Mouse (Mus musculus) brown adipose tissue, adult 24 weeks (tissue): ENCODE measurements around the gene Elovl3. TPM values are rescaled to one million over a fixed set of nuclear protein-coding genes. Genes with fewer than 3 reads are reported as not detected.
A peak's percentile ranks its signal among the peaks of the same experiment; 100 is the strongest.
"Not testable (repeated sequence)": the region's sequence is repeated elsewhere in the genome, so short reads cannot be mapped to it uniquely, and the experiment has no call there.

Source experiments
- H3K27ac ChIP-seq: fragments of 200-500 bp; replicated peaks from 2 replicates; pipeline ENCODE4 v1.5.1; 2012; ENCODE audit warnings: low read depth, mild to moderate bottlenecking, low read length
- H3K4me1 ChIP-seq: fragments of 200-500 bp; 2 replicates; pipeline ENCODE4 v1.6.1; 2012; ENCODE audit warnings: low read length, mixed read lengths; ENCODE audit not compliant: control insufficient read depth, insufficient read depth, insufficient read length
- H3K4me3 ChIP-seq: fragments of 200-500 bp; 2 replicates; pipeline ENCODE4 v1.5.1; 2012; ENCODE audit warnings: low read depth, mild to moderate bottlenecking, low read length, moderate library complexity; ENCODE audit not compliant: insufficient read depth
- polyA plus RNA-seq: library from polyadenylated mRNA; stranded (reverse); fragments of >200 nt; gene quantifications from 2 replicates; pipeline ENCODE4 v1.2.4, GENCODE M21; 2012; ENCODE audit not compliant: missing spikeins, insufficient read depth, insufficient read length

Gene Elovl3
- polyA plus RNA-seq, 1 experiment: 159 TPM

- Histone ChIP-seq H3K4me1 (peaks cover 10% of the 10 kb centered on the region; the same call in 1 of the 2 replicates), H3K27ac (no peak overlapping the region), H3K4me3 (peak overlapping the region; percentile 51; the same call in 1 of the 2 replicates)
Observed at GRCm38 (mm10) chr19:46149091-46149490, 17.4 kb downstream of the Elovl3 start.

DNA sequence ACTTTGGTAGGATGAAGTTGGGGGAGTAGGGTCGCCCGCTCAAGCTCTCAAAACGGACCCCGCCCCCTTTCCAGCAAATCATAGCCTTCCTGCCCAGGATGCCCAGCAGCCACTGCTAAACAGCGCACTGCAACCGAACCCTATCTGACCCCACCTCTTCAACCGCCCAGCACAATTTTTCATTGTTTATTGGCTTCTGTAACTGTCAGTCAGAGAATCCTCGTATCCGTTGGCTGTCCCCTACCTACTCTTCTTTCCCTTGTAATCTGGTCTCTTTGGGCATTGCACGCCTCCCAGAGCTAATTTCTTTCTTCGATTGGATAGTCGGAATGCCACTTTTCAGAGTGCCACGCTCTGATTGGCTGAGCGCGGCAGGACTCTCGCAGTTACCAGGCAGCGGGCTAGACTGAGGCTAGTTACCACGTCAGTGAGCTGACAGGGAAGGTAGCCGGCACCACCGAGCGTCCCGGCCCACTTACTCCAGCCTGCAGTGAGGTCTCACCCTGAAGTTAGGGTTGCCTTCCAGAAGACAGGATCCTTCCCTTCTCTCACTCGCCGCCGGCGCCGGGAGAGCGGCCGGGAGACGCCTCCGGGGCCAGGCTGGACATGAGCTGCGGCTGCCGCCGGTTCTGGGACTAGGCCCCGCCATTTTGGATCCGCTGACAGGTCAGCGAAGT, 20.6 kb downstream of the Elovl3 start, which contains the start of gene Gbf1:
Gene Gbf1, plus strand, starts transcription at position 383 of the 677 bp plus-strand sequence.
- H3K4me1 ChIP-seq: peaks cover 18% of the 10 kb centered on the region; the same call in 1 of the 2 replicates
- 0 out of 2 replicates have a peak within 1 kb of the TSS, but pooled peaks have one; percentile 26 for H3K27ac ChIP-seq
- H3K4me3 ChIP-seq: peak within 1 kb of the TSS; percentile 84

GRCm38 (mm10) chr19:46165950-46166349, 34.3 kb downstream of the Elovl3 start:
- H3K4me3 ChIP-seq: no peak overlapping the region
- H3K4me1 ChIP-seq: no peaks in the 10 kb centered on the region
- H3K27ac ChIP-seq: no peak overlapping the region

- not testable (repeated sequence) for H3K4me3 ChIP-seq, H3K4me1 ChIP-seq, H3K27ac ChIP-seq
Observed at GRCm38 (mm10) chr19:46167169-46167568, 35.5 kb downstream of the Elovl3 start.

DNA sequence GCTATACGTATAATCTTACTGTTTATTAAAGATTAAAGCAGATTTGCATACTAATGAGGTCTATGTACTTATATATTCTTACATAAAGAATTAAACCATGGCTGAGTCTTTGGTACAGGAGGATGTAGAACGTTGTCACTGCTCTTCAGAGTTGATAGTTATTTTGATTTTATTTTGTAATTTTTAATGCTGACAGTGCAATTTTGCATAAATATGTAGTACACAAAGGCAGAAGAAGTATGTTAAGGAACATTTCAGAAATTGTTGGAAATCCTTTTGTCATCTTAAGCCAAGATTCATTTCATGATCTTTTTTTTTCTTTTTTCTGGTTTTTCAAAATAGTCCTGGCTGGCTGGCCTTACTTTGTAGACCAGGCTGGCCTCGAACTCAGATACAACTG, 37.7 kb downstream of the Elovl3 start:
- Histone ChIP-seq H3K27ac (no peak overlapping the region), H3K4me1 (no peaks in the 10 kb centered on the region)

GRCm38 (mm10) chr19:46169913-46170312, 38.2 kb downstream of the Elovl3 start:
- no peak overlapping the region for H3K4me3 ChIP-seq
- H3K27ac ChIP-seq: no peak overlapping the region
- no peaks in the 10 kb centered on the region for H3K4me1 ChIP-seq

More for the DNA sequence above, 37.7 kb downstream of the Elovl3 start:
- H3K4me3 ChIP-seq: no peak overlapping the region

DNA sequence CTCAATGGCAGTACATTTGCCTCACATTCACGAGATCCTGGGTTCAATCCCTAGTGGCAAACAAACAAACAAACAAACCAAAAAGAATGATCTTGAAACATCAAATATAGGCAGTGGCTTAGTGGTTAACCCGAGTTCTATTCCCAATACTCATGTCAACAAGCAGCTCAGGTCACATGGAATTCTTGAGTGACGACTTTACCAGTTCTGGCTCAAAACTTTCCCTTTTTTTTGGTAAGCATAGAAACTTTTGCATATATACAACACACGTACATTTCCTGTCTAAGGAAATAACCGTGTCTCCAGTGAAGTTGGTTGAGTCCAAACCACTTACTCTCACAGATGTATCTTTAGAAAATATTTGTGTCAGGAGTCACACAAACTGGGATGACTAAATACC, 40.8 kb downstream of the Elovl3 start:
- H3K4me3 ChIP-seq: no peak overlapping the region
- H3K27ac ChIP-seq: no peak overlapping the region
- H3K4me1 ChIP-seq: no peaks in the 10 kb centered on the region

DNA sequence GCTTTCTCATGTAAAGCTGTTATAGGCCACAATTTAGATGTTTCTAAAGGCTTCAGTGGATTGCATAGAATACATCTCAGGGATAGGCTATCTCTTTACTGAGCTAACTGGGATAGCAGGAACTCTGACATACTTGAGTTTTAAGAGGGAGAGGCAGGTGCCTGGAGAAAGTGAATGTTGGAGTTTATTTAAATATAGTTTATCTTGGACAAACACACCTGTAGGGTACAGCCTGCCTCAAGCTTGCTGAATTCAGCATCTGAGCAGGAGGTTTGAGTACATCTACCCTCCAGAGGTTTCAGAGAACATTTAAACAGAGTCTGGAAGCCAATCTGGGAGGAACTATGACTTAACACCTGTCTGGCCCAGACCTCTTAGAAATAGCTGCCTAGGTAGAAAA, 43.5 kb downstream of the Elovl3 start:
- H3K4me1 ChIP-seq: no peaks in the 10 kb centered on the region
- H3K27ac ChIP-seq: no peak overlapping the region
- no peak overlapping the region for H3K4me3 ChIP-seq

GRCm38 (mm10) chr19:46177046-46177445, 45.3 kb downstream of the Elovl3 start:
- Histone ChIP-seq H3K4me3 (no peak overlapping the region), H3K27ac (no peak overlapping the region), H3K4me1 (no peaks in the 10 kb centered on the region)

DNA sequence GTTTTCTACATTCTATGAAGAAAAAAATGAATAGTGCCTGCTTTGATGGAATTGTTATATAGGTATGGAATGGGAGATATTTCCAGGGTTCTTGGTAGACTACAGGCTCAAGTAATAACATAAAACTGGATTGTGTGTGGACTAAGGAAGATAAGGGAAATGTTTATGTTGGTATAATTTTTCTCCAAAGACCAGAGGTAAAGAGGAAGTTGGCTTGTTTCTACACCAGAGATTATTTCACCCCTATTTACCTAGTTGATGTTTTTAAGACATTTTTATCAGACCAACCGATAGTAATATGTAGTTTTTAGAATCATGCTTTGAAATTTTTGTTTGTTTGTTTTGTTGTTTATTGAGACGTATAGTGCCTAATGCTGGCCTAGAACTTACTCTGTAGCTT, 48.6 kb downstream of the Elovl3 start:
- Histone ChIP-seq H3K4me1 (no peaks in the 10 kb centered on the region), H3K27ac (no peak overlapping the region), H3K4me3 (no peak overlapping the region)

- no peak overlapping the region for H3K27ac ChIP-seq
- H3K4me1 ChIP-seq: peaks cover 4% of the 10 kb centered on the region; the same call in 1 of the 2 replicates
- no peak overlapping the region for H3K4me3 ChIP-seq
Observed at GRCm38 (mm10) chr19:46182241-46182640, 50.5 kb downstream of the Elovl3 start.

Other genes with a start within 250 kb of the Elovl3 start
- gene Armh3, start 133.4 kb upstream of the Elovl3 start, polyA plus RNA-seq: 6.6 and 8.3 TPM in 2 replicates
- 1.8 and 2.1 TPM in 2 replicates for gene Hps6, start 128.4 kb upstream of the Elovl3 start, polyA plus RNA-seq
- 3.9 and 6.6 TPM in 2 replicates for gene Pprc1, start 87.0 kb upstream of the Elovl3 start, polyA plus RNA-seq
- 23.9 and 26.5 TPM in 2 replicates for gene Ldb1, start 86.7 kb upstream of the Elovl3 start, polyA plus RNA-seq
- 21.2 and 26.8 TPM in 2 replicates for gene Nolc1, start 56.0 kb upstream of the Elovl3 start, polyA plus RNA-seq
- gene Pitx3, start 16.4 kb downstream of the Elovl3 start, polyA plus RNA-seq: not detected in 2 replicates
- gene Gbf1, start 20.6 kb downstream of the Elovl3 start, polyA plus RNA-seq: 21.7 and 24.9 TPM in 2 replicates
- 8.2 and 9.2 TPM in 2 replicates for gene Nfkb2, start 172.4 kb downstream of the Elovl3 start, polyA plus RNA-seq
- gene Psd, start 195.3 kb downstream of the Elovl3 start, polyA plus RNA-seq: 1.4 TPM in 1 of 2 replicates, not detected in the other
- 5.9 and 8.9 TPM in 2 replicates for gene Fbxl15, start 196.3 kb downstream of the Elovl3 start, polyA plus RNA-seq
- gene Cuedc2, start 206.8 kb downstream of the Elovl3 start, polyA plus RNA-seq: 61.9 and 67.2 TPM in 2 replicates
- gene Mfsd13a, start 209.2 kb downstream of the Elovl3 start, polyA plus RNA-seq: 1.0 and 2.6 TPM in 2 replicates
- gene 2310034G01Rik, start 218.4 kb downstream of the Elovl3 start, polyA plus RNA-seq: not detected in 2 replicates